Mouse (Mus musculus): ENCODE data around the gene Nkain2. TPM values are rescaled to one million over a fixed set of nuclear protein-coding genes. Genes with fewer than 3 reads are reported as not detected.

Nkain2 gene
- polyA plus RNA-seq, 1 experiment from 2014 or later, result not detected

- Histone ChIP-seq H3K4me3 (ENCODE audit: low read depth, low read length) (no peak overlapping the region), H3K4me1 (ENCODE audit: control insufficient read depth, low read depth, low read length) (no peaks in the 10 kb centered on the region), H3K27ac (ENCODE audit: low read length) (no peak overlapping the region), H3K9me3 (replicated peaks; ENCODE audit: control insufficient read depth, low read length) (no peaks in the 10 kb centered on the region), H3K36me3 (ENCODE audit: control insufficient read depth, insufficient read depth) (no peaks in the 10 kb centered on the region), H3K4me2 (ENCODE audit: low read depth, low read length) (no peak overlapping the region), H3K27me3 (ENCODE audit: control insufficient read depth, insufficient read depth, low read depth, low read length) (no peaks in the 10 kb centered on the region), H3K9ac (ENCODE audit: low read depth, low read length) (no peak overlapping the region)
- WGBS (ENCODE audit: insufficient replicate concordance), result 49% methylated on average over 1 of the region's 1 CpGs
- no peak for ATAC-seq (ENCODE audit: low read depth)
Measured at GRCm38 (mm10) chr10:32494591-32495182, 395.6 kb downstream of the Nkain2 start.

GRCm38 (mm10) chr10:32493600-32493999 lies 396.7 kb downstream of the Nkain2 start:
- no peak overlapping the region for H3K4me2 ChIP-seq (ENCODE audit: low read depth, low read length)
- no peaks in the 10 kb centered on the region for H3K36me3 ChIP-seq (ENCODE audit: control insufficient read depth, insufficient read depth)
- WGBS (ENCODE audit: insufficient replicate concordance), result 32% methylated on average over 1 of the region's 1 CpGs
- H3K4me1 ChIP-seq (ENCODE audit: control insufficient read depth, low read depth, low read length), result no peaks in the 10 kb centered on the region
- H3K9ac ChIP-seq (ENCODE audit: low read depth, low read length), result no peak overlapping the region
- no peaks in the 10 kb centered on the region for H3K9me3 ChIP-seq (replicated peaks; ENCODE audit: control insufficient read depth, low read length)
- no peaks in the 10 kb centered on the region for H3K27me3 ChIP-seq (ENCODE audit: control insufficient read depth, insufficient read depth, low read depth, low read length)
- no peak for ATAC-seq (ENCODE audit: low read depth)
- no peak overlapping the region for H3K27ac ChIP-seq (ENCODE audit: low read length)
- H3K4me3 ChIP-seq (ENCODE audit: low read depth, low read length), result no peak overlapping the region

GRCm38 (mm10) chr10:32462726-32463125 lies 427.5 kb downstream of the Nkain2 start:
- H3K27ac ChIP-seq (ENCODE audit: low read length), result no peak overlapping the region
- WGBS (ENCODE audit: insufficient replicate concordance), result 61% methylated on average over 2 of the region's 2 CpGs
- no peaks in the 10 kb centered on the region for H3K4me1 ChIP-seq (ENCODE audit: control insufficient read depth, low read depth, low read length)
- no peak overlapping the region for H3K4me2 ChIP-seq (ENCODE audit: low read depth, low read length)
- no peaks in the 10 kb centered on the region for H3K36me3 ChIP-seq (ENCODE audit: control insufficient read depth, insufficient read depth)
- ATAC-seq (ENCODE audit: low read depth), result no peak
- no peak overlapping the region for H3K9ac ChIP-seq (ENCODE audit: low read depth, low read length)
- no peaks in the 10 kb centered on the region for H3K9me3 ChIP-seq (replicated peaks; ENCODE audit: control insufficient read depth, low read length)
- H3K4me3 ChIP-seq (ENCODE audit: low read depth, low read length), result no peak overlapping the region
- H3K27me3 ChIP-seq (ENCODE audit: control insufficient read depth, insufficient read depth, low read depth, low read length), result no peaks in the 10 kb centered on the region

GRCm38 (mm10) chr10:32439932-32440519 lies 450.2 kb downstream of the Nkain2 start:
- Histone ChIP-seq H3K9me3 (replicated peaks; ENCODE audit: control insufficient read depth, low read length) (no peaks in the 10 kb centered on the region), H3K4me1 (ENCODE audit: control insufficient read depth, low read depth, low read length) (no peaks in the 10 kb centered on the region), H3K4me2 (ENCODE audit: low read depth, low read length) (no peak overlapping the region), H3K9ac (ENCODE audit: low read depth, low read length) (no peak overlapping the region), H3K4me3 (ENCODE audit: low read depth, low read length) (no peak overlapping the region), H3K36me3 (ENCODE audit: control insufficient read depth, insufficient read depth) (no peaks in the 10 kb centered on the region), H3K27me3 (ENCODE audit: control insufficient read depth, insufficient read depth, low read depth, low read length) (no peaks in the 10 kb centered on the region), H3K27ac (ENCODE audit: low read length) (no peak overlapping the region)
- WGBS (ENCODE audit: insufficient replicate concordance), result 60% methylated on average over 3 of the region's 3 CpGs
- ATAC-seq (ENCODE audit: low read depth), result no peak

- H3K4me3 ChIP-seq (ENCODE audit: low read depth, low read length), result no peak overlapping the region
- no peak overlapping the region for H3K4me2 ChIP-seq (ENCODE audit: low read depth, low read length)
- H3K9ac ChIP-seq (ENCODE audit: low read depth, low read length), result no peak overlapping the region
- no peaks in the 10 kb centered on the region for H3K27me3 ChIP-seq (ENCODE audit: control insufficient read depth, insufficient read depth, low read depth, low read length)
- H3K9me3 ChIP-seq (replicated peaks; ENCODE audit: control insufficient read depth, low read length), result no peaks in the 10 kb centered on the region
- no peak overlapping the region for H3K27ac ChIP-seq (ENCODE audit: low read length)
- no peaks in the 10 kb centered on the region for H3K36me3 ChIP-seq (ENCODE audit: control insufficient read depth, insufficient read depth)
- ATAC-seq (ENCODE audit: low read depth), result no peak
- H3K4me1 ChIP-seq (ENCODE audit: control insufficient read depth, low read depth, low read length), result no peaks in the 10 kb centered on the region
Measured at GRCm38 (mm10) chr10:32414228-32414627, 476.0 kb downstream of the Nkain2 start.

- ATAC-seq (ENCODE audit: low read depth), result no peak
- Histone ChIP-seq H3K36me3 (ENCODE audit: control insufficient read depth, insufficient read depth) (no peaks in the 10 kb centered on the region), H3K27me3 (ENCODE audit: control insufficient read depth, insufficient read depth, low read depth, low read length) (no peaks in the 10 kb centered on the region), H3K27ac (ENCODE audit: low read length) (no peak overlapping the region), H3K4me3 (ENCODE audit: low read depth, low read length) (no peak overlapping the region), H3K9me3 (replicated peaks; ENCODE audit: control insufficient read depth, low read length) (no peaks in the 10 kb centered on the region), H3K4me2 (ENCODE audit: low read depth, low read length) (no peak overlapping the region), H3K4me1 (ENCODE audit: control insufficient read depth, low read depth, low read length) (no peaks in the 10 kb centered on the region), H3K9ac (ENCODE audit: low read depth, low read length) (no peak overlapping the region)
- WGBS (ENCODE audit: insufficient replicate concordance), result 72% methylated on average over 2 of the region's 2 CpGs
Measured at GRCm38 (mm10) chr10:32411331-32411730, 478.9 kb downstream of the Nkain2 start.

GRCm38 (mm10) chr10:32400961-32401360 lies 489.3 kb downstream of the Nkain2 start:
- no peak overlapping the region for H3K4me3 ChIP-seq (ENCODE audit: low read depth, low read length)

GRCm38 (mm10) chr10:32393859-32394521 lies 496.3 kb downstream of the Nkain2 start:
- no peaks in the 10 kb centered on the region for H3K9me3 ChIP-seq (replicated peaks; ENCODE audit: control insufficient read depth, low read length)
- H3K9ac ChIP-seq (ENCODE audit: low read depth, low read length), result no peak overlapping the region
- no peak for ATAC-seq (ENCODE audit: low read depth)
- no peak overlapping the region for H3K4me2 ChIP-seq (ENCODE audit: low read depth, low read length)
- H3K4me3 ChIP-seq (ENCODE audit: low read depth, low read length), result no peak overlapping the region
- WGBS (ENCODE audit: insufficient replicate concordance), result 43% methylated on average over 1 of the region's 1 CpGs
- no peaks in the 10 kb centered on the region for H3K4me1 ChIP-seq (ENCODE audit: control insufficient read depth, low read depth, low read length)
- H3K27ac ChIP-seq (ENCODE audit: low read length), result no peak overlapping the region
- H3K27me3 ChIP-seq (ENCODE audit: control insufficient read depth, insufficient read depth, low read depth, low read length), result no peaks in the 10 kb centered on the region
- H3K36me3 ChIP-seq (ENCODE audit: control insufficient read depth, insufficient read depth), result no peaks in the 10 kb centered on the region

More at GRCm38 (mm10) chr10:32400961-32401360, 489.3 kb downstream of the Nkain2 start:
- H3K27ac ChIP-seq (ENCODE audit: low read length), result no peak overlapping the region
- no peaks in the 10 kb centered on the region for H3K27me3 ChIP-seq (ENCODE audit: control insufficient read depth, insufficient read depth, low read depth, low read length)
- H3K36me3 ChIP-seq (ENCODE audit: control insufficient read depth, insufficient read depth), result no peaks in the 10 kb centered on the region
- no peaks in the 10 kb centered on the region for H3K9me3 ChIP-seq (replicated peaks; ENCODE audit: control insufficient read depth, low read length)
- ATAC-seq (ENCODE audit: low read depth), result no peak
- 47% methylated on average over 1 of the region's 1 CpGs for WGBS (ENCODE audit: insufficient replicate concordance)
- H3K9ac ChIP-seq (ENCODE audit: low read depth, low read length), result no peak overlapping the region
- no peak overlapping the region for H3K4me2 ChIP-seq (ENCODE audit: low read depth, low read length)
- H3K4me1 ChIP-seq (ENCODE audit: control insufficient read depth, low read depth, low read length), result no peaks in the 10 kb centered on the region

- WGBS (ENCODE audit: insufficient replicate concordance), result 64% methylated on average over 1 of the region's 1 CpGs
- no peak for ATAC-seq (ENCODE audit: low read depth)
Measured at GRCm38 (mm10) chr10:32393326-32393725, 496.9 kb downstream of the Nkain2 start.

More at GRCm38 (mm10) chr10:32393326-32393725, 496.9 kb downstream of the Nkain2 start:
- no peaks in the 10 kb centered on the region for H3K4me1 ChIP-seq (ENCODE audit: control insufficient read depth, low read depth, low read length)
- H3K4me2 ChIP-seq (ENCODE audit: low read depth, low read length), result no peak overlapping the region
- H3K9me3 ChIP-seq (replicated peaks; ENCODE audit: control insufficient read depth, low read length), result no peaks in the 10 kb centered on the region
- no peaks in the 10 kb centered on the region for H3K27me3 ChIP-seq (ENCODE audit: control insufficient read depth, insufficient read depth, low read depth, low read length)
- H3K36me3 ChIP-seq (ENCODE audit: control insufficient read depth, insufficient read depth), result no peaks in the 10 kb centered on the region
- H3K27ac ChIP-seq (ENCODE audit: low read length), result no peak overlapping the region
- H3K9ac ChIP-seq (ENCODE audit: low read depth, low read length), result no peak overlapping the region
- no peak overlapping the region for H3K4me3 ChIP-seq (ENCODE audit: low read depth, low read length)
